Mouse (Mus musculus): ENCODE results near the gene Gm14406. TPM values are rescaled to one million over a fixed set of nuclear protein-coding genes. Genes with fewer than 3 reads are reported as not detected.
"Not testable (repeated sequence)": the region's sequence is repeated elsewhere in the genome, so short reads cannot be mapped to it uniquely, and the experiment has no call there.

The Gm14406 gene
- not detected for total RNA-seq (2021)
- long read RNA-seq, experiment 1 = 0 reads
- long read RNA-seq, experiment 2 = 0 reads

DNA sequence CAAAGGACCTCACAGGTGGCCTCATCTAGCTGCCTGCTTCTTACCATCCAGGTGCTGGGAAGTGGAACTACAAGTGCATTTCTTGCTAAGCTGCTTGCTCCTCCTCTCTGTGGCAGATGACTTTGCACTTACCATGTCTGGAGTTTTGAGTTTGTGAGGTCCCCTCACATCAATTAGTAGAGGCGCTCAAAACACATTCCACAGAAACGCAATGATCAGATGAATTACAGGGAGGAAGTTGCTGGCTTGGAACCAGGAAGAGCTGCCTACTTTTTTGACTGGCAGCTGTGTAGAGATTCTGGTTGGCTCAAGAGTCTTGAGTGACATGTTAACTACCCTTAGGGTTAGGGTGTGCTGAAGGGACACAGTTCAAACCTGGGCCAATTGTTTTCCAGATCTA is at the start of gene Gm14406:
Gene Gm14406 (minus strand): TSS at position 213 of the 400 bp plus-strand sequence.
- DNase-seq (ENCODE audit: low spot score in 2 of 2) = not testable (repeated sequence)

DNA sequence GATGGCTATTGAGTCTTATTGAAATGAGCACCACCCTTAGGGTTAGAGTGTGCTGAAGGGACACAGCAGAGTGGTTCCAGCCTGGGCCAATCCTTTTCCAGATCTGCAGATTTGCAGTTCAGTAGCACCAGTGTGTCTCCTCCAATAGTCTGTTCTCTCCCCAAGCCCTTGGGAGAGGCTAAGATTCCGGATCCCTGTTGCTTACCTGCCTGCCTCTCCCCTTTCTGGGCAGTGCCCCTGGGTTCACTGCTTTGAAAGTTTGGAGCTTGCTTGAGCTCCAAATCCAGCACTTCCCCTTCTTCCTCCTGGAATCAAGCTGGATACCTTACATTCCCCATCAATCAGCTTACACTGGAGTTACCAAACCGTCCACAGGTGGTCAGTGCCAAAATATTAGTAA is 2.9 kb downstream of the Gm14406 start:
- DNase-seq (ENCODE audit: low spot score in 2 of 2) = not testable (repeated sequence)

DNA sequence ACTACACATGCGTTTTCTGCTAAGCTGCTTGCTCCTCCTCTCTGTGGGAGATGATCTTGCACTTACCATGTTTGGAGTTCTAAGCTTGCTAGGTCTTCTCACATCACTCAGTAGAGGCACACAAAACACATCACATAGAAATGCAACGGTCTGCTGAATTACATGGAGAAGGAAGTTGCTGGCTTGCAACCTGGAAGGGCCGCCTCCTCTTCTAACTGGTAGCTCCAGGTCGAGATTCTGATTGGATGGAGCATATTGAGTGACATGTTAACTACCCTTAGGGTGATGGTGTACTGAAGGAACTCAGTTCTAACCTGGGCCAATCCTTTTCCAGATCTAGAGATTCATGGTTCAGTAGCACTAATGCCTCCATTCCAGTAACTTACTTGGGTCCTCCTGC is 18.6 kb downstream of the Gm14406 start:
- DNase-seq (ENCODE audit: low spot score in 2 of 2) = not testable (repeated sequence)

GRCm38 (mm10) chr2:177555261-177555660 is 22.7 kb downstream of the Gm14406 start:
- DNase-seq (ENCODE audit: low spot score in 2 of 2) = not testable (repeated sequence)

DNA sequence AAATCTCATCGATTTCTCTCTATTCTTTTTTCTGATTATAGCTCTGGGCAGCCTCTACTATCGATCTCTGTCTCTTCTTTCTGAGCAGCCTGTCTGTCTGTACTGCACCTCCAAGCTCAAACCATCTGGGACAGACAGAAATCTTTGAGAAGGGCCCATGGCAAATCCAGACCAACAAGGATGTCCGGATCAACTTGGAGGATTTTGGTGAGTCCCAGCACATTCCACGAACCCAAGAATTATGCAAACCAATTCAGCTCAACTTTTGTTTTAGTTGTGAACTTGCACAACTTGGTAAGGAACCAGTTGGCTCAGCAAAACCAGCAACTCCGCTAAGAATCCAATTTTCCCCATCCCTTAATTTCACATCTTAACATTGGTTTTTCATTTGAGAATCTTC is 40.3 kb downstream of the Gm14406 start:
- not testable (repeated sequence) for DNase-seq (ENCODE audit: low spot score in 2 of 2)

GRCm38 (mm10) chr2:177537141-177537540 is 40.9 kb downstream of the Gm14406 start:
- DNase-seq (ENCODE audit: low spot score in 2 of 2) = not testable (repeated sequence)

DNA sequence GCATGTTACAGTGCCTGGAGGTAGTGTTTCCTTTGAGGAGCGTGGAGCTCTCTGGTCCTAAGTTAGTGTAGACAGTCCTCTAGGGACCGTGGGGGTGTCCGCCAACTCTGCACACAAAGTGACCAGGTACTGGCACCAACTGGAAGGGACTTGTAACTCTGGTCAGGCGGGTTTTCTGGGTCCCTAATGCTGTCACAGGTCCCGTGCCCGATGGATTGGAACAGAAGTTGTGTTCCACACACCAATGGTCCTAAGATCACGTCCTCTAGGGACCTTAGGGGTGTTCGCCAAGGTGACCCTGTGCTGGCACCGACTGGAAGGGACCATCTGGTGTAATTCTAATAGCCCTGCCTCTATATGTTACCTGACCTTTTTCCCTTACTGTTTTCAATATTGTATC is 42.1 kb downstream of the Gm14406 start:
- DNase-seq (ENCODE audit: low spot score in 2 of 2) = no peak

DNA sequence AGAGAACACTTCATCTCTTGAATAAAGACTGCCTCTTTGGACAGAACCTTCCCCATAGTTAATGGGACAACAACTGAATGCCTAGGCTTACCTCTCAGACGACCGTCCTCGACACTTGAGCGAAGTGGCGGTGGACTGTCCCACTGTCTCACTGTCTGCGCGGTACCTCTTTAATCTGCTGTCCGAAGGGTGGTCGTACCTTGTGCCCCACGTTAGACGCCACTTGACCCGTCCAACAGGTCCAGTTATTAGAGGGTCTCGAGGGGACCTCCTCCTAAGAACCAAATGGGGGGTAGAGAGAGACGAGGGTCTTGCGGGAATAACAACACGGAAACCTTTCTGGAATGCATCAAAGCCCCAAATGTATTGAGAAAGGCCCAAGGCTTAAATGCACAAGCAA is 53.8 kb downstream of the Gm14406 start:
- DNase-seq (ENCODE audit: low spot score in 2 of 2) = not testable (repeated sequence)

GRCm38 (mm10) chr2:177523674-177524073 is 54.3 kb downstream of the Gm14406 start:
- DNase-seq (ENCODE audit: low spot score in 2 of 2) = not testable (repeated sequence)

- DNase-seq (ENCODE audit: low spot score in 2 of 2) = no peak
Observed at GRCm38 (mm10) chr2:177523061-177523460, 54.9 kb downstream of the Gm14406 start.

DNA sequence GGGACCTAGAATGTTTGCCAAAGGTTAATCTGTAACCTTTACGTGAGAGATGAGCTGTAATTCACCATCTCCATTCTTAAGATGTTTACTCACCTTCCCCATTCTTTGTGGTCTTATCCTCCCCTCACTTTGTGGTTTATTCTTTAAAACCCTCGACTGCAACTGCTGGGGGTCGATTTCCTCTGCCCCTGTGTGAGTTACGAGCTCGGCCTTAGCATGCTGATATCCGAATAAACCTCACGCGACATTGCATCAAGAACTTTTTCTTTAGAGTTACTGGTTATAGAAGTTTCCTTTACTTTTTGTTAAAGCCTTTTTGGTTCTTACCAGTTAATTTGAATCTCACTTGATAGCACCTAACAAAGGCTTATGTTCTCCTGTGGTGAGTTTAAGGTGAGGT is 58.0 kb downstream of the Gm14406 start:
- DNase-seq (ENCODE audit: low spot score in 2 of 2) = no peak

Other genes starting within 250 kb of the Gm14406 start
- gene Gm14418, start 179.9 kb downstream of the Gm14406 start, total RNA-seq (2021) = 10 to 100 TPM; 23.9 to 25.1 TPM
- gene Zfp970, start 113.5 kb downstream of the Gm14406 start, total RNA-seq (2021) = 10 to 100 TPM; 76.6 to 86.1 TPM
- 10 to 100 TPM; 69.3 to 81.1 TPM for gene Gm14403, start 80.0 kb downstream of the Gm14406 start, total RNA-seq (2021)
- 10 to 100 TPM; 28.7 to 41.9 TPM for gene Gm14322, start 181.1 kb upstream of the Gm14406 start, total RNA-seq (2021)

All from adrenal gland, adult 18-20 months (tissue).